Mouse (Mus musculus): ENCODE results near the gene Spcs2. TPM values are rescaled to one million over a fixed set of nuclear protein-coding genes. Genes with fewer than 3 reads are reported as not detected.

Spcs2 gene
- polyA plus RNA-seq, 1 experiment from 2014 or later, result 423 TPM

DNA sequence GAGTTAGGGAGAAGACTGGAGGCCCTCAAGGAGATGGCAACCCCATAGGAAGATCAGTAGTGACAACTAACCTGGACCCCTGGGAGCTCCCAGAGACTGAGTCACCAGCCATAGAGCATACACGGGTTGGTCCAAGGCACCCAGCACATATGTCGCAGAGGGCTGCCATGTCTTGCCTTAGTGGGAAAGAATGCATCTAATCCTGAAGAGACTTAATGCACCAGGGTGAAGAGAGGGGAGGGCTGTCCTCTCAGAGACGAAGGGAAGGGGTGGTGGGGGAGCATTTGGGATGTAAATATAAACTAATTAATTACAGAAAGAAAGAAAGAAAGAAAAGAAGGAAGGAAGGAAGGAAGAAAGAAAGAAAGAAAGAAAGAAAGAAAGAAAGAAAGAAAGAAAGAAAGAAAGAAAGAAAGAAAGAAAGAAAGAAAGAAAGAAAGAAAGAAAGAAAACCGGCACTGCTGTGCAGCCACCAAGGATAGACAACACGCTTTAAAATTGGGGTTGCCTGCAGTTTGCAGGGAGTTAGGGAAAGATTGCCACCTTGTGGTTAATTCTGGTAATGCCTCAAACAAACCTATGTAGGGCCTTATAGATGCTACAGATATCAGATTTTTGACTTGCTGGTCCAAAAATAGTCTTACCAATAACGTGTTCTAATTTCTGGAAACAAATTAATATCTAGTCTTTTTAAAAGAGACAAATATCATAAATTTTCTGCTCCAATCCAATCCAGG is 65.2 kb downstream of the Spcs2 start:
- H3K4me3 ChIP-seq (ENCODE audit: low read length), result no peak overlapping the region
- no peak for ATAC-seq
- no peaks in the 10 kb centered on the region for H3K36me3 ChIP-seq (ENCODE audit: control insufficient read depth, insufficient read depth, low read length)
- 38% methylated on average over 6 of the region's 6 CpGs for WGBS
- H3K9ac ChIP-seq (ENCODE audit: low read depth, low read length), result no peak overlapping the region
- H3K27me3 ChIP-seq (replicated peaks; ENCODE audit: control insufficient read depth, insufficient read depth, low read length), result no peaks in the 10 kb centered on the region
- H3K4me1 ChIP-seq (ENCODE audit: control insufficient read depth, insufficient read depth, low read length), result peaks cover 7% of the 10 kb centered on the region; the same call in 1 of the 2 replicates
- no peaks in the 10 kb centered on the region for H3K9me3 ChIP-seq (ENCODE audit: control insufficient read depth, low read length)
- H3K27ac ChIP-seq (ENCODE audit: low read length), result no peak overlapping the region
- H3K4me2 ChIP-seq (ENCODE audit: low read depth, low read length), result no peak overlapping the region

DNA sequence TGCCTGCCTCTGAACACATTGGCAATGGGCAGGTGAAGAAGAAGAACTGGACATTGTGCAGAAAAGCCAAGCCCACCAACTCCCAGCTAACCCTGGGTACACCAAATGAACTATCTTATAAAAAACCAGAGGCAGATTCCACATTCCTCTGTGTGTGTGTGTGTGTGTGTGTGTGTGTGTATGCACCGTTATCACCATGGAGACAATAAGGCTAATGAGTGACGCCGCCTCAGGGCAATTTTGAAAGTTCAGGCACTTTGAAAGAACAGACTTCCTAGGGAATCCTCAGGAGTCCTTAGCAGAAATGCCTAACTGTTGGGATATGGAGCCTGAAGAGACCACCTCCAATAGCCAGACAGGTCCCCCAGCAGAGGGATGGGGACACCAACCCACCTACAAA is 66.0 kb downstream of the Spcs2 start:
- Histone ChIP-seq H3K4me1 (ENCODE audit: control insufficient read depth, insufficient read depth, low read length) (peaks cover 7% of the 10 kb centered on the region; the same call in 1 of the 2 replicates), H3K4me3 (ENCODE audit: low read length) (no peak overlapping the region), H3K27me3 (replicated peaks; ENCODE audit: control insufficient read depth, insufficient read depth, low read length) (no peaks in the 10 kb centered on the region), H3K27ac (ENCODE audit: low read length) (no peak overlapping the region), H3K36me3 (ENCODE audit: control insufficient read depth, insufficient read depth, low read length) (no peaks in the 10 kb centered on the region), H3K9me3 (ENCODE audit: control insufficient read depth, low read length) (no peaks in the 10 kb centered on the region), H3K9ac (ENCODE audit: low read depth, low read length) (no peak overlapping the region), H3K4me2 (ENCODE audit: low read depth, low read length) (no peak overlapping the region)
- 65% methylated on average over 3 of the region's 3 CpGs for WGBS
- no peak for ATAC-seq

DNA sequence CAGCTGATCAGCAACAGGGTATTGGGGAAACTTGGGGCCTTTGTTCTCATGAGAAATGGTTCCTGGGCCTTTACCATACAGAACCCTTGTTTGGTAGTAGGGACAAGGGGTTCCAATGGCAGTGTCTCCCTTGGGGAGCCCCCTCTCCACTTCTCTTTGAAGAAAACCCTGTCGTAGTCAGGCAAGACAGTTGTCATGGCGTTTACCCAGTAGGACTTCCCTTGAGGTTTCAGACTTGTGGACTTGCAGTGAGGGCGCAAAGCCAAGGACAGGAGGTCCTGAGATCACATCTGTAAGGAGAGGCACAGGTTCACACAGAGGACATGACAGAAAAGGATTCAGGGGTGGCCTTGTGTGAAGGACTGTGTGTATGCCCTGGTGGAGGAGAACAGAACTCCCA is 66.8 kb downstream of the Spcs2 start:
- Histone ChIP-seq H3K9ac (ENCODE audit: low read depth, low read length) (no peak overlapping the region), H3K9me3 (ENCODE audit: control insufficient read depth, low read length) (no peaks in the 10 kb centered on the region), H3K27me3 (replicated peaks; ENCODE audit: control insufficient read depth, insufficient read depth, low read length) (no peaks in the 10 kb centered on the region), H3K36me3 (ENCODE audit: control insufficient read depth, insufficient read depth, low read length) (no peaks in the 10 kb centered on the region), H3K4me3 (ENCODE audit: low read length) (no peak overlapping the region), H3K27ac (ENCODE audit: low read length) (no peak overlapping the region), H3K4me1 (ENCODE audit: control insufficient read depth, insufficient read depth, low read length) (peaks cover 7% of the 10 kb centered on the region; the same call in 1 of the 2 replicates), H3K4me2 (ENCODE audit: low read depth, low read length) (no peak overlapping the region)
- 82% methylated on average over 3 of the region's 3 CpGs for WGBS
- no peak for ATAC-seq

- no peak overlapping the region for H3K27ac ChIP-seq (ENCODE audit: low read length)
- H3K9ac ChIP-seq (ENCODE audit: low read depth, low read length), result no peak overlapping the region
- H3K9me3 ChIP-seq (ENCODE audit: control insufficient read depth, low read length), result no peaks in the 10 kb centered on the region
- no peak overlapping the region for H3K4me3 ChIP-seq (ENCODE audit: low read length)
- 15% methylated on average over 17 of the region's 17 CpGs for WGBS
- no peak for ATAC-seq
- H3K27me3 ChIP-seq (replicated peaks; ENCODE audit: control insufficient read depth, insufficient read depth, low read length), result no peaks in the 10 kb centered on the region
- peak overlapping the region; percentile 14; the same call in 1 of the 2 replicates for H3K4me2 ChIP-seq (ENCODE audit: low read depth, low read length)
- no peaks in the 10 kb centered on the region for H3K36me3 ChIP-seq (ENCODE audit: control insufficient read depth, insufficient read depth, low read length)
- peaks cover 7% of the 10 kb centered on the region; the same call in 1 of the 2 replicates for H3K4me1 ChIP-seq (ENCODE audit: control insufficient read depth, insufficient read depth, low read length)
Observed at GRCm38 (mm10) chr7:99795192-99795981, 67.9 kb downstream of the Spcs2 start.

DNA sequence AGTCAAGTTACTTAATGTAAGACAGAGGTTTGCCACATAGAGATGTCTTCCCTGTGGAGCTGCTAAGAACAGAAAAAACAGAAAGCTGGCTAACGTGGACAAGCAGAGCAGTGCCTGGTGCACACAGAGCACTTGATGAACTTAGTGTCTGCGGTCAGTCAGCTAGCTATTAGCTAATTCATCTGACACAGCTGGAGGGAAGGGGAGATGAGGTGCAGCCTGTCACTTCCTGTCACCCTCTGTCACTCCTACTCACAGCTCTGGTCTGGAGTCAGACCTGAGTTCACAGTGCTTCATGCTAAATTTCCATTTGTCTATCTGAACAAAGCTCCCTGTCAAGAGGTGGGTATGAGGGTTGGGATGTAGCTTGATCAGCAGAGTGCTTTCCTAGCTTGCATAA is 69.2 kb downstream of the Spcs2 start:
- ATAC-seq, result no peak
- Histone ChIP-seq H3K36me3 (ENCODE audit: control insufficient read depth, insufficient read depth, low read length) (no peaks in the 10 kb centered on the region), H3K4me2 (ENCODE audit: low read depth, low read length) (no peak overlapping the region), H3K27me3 (replicated peaks; ENCODE audit: control insufficient read depth, insufficient read depth, low read length) (no peaks in the 10 kb centered on the region), H3K9me3 (ENCODE audit: control insufficient read depth, low read length) (no peaks in the 10 kb centered on the region), H3K27ac (ENCODE audit: low read length) (no peak overlapping the region), H3K9ac (ENCODE audit: low read depth, low read length) (no peak overlapping the region), H3K4me3 (ENCODE audit: low read length) (no peak overlapping the region), H3K4me1 (ENCODE audit: control insufficient read depth, insufficient read depth, low read length) (peaks cover 7% of the 10 kb centered on the region; the same call in 1 of the 2 replicates)
- 47% methylated on average over 2 of the region's 2 CpGs for WGBS

DNA sequence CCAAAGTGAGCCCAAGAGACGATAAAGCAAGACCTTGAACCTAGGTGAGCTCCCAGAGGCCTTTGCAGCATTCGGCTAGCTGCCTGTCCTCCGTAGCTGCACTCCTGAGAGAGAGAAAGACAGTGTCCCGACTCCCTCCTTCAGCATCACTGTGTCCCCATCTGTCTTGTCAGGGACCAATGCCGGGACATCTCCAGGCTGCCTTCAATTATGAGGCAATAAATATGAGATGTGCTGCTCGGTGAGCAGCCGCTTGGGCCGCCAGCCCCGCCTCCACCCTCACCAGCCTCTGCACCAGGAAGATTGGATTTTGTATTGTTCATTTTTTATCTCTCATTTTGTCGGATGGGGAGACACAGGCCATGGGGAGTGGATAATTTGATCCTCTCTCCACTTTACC is 72.4 kb downstream of the Spcs2 start:
- no peaks in the 10 kb centered on the region for H3K27me3 ChIP-seq (replicated peaks; ENCODE audit: control insufficient read depth, insufficient read depth, low read length)
- no peak overlapping the region for H3K4me3 ChIP-seq (ENCODE audit: low read length)
- no peaks in the 10 kb centered on the region for H3K36me3 ChIP-seq (ENCODE audit: control insufficient read depth, insufficient read depth, low read length)
- H3K9me3 ChIP-seq (ENCODE audit: control insufficient read depth, low read length), result no peaks in the 10 kb centered on the region
- H3K27ac ChIP-seq (ENCODE audit: low read length), result no peak overlapping the region
- H3K4me2 ChIP-seq (ENCODE audit: low read depth, low read length), result no peak overlapping the region
- peaks cover 6% of the 10 kb centered on the region; the same call in 1 of the 2 replicates for H3K4me1 ChIP-seq (ENCODE audit: control insufficient read depth, insufficient read depth, low read length)
- 70% methylated on average over 10 of the region's 10 CpGs for WGBS
- H3K9ac ChIP-seq (ENCODE audit: low read depth, low read length), result no peak overlapping the region
- no peak for ATAC-seq

GRCm38 (mm10) chr7:99788563-99788962 is 74.7 kb downstream of the Spcs2 start:
- Histone ChIP-seq H3K27me3 (replicated peaks; ENCODE audit: control insufficient read depth, insufficient read depth, low read length) (no peaks in the 10 kb centered on the region), H3K36me3 (ENCODE audit: control insufficient read depth, insufficient read depth, low read length) (no peaks in the 10 kb centered on the region), H3K4me3 (ENCODE audit: low read length) (no peak overlapping the region), H3K4me2 (ENCODE audit: low read depth, low read length) (no peak overlapping the region), H3K9ac (ENCODE audit: low read depth, low read length) (no peak overlapping the region), H3K27ac (ENCODE audit: low read length) (no peak overlapping the region), H3K9me3 (ENCODE audit: control insufficient read depth, low read length) (no peaks in the 10 kb centered on the region), H3K4me1 (ENCODE audit: control insufficient read depth, insufficient read depth, low read length) (no peaks in the 10 kb centered on the region)
- ATAC-seq, result peak; percentile 42; the same call in 1 of the 2 replicates
- 37% methylated on average over 5 of the region's 5 CpGs for WGBS

DNA sequence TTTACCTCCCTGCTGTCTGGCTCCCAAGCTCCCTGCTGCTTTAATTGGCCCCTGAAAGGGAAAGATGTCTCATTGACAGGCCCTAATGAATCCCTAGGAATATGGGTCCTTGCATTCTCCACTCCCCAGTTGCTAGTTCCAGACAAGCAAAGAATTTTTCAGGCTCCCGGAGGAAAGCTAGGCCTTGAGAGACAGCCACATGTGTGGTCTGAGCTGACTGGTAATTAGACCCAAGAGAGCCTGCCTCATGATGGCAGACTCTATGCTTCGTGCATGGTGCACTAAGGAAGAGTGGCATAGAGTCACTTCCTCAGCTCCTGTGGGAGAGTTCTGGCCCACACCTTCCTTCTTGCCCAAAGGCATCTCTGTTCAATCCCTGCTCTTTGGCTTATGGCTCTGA is 75.3 kb downstream of the Spcs2 start:
- Histone ChIP-seq H3K27me3 (replicated peaks; ENCODE audit: control insufficient read depth, insufficient read depth, low read length) (no peaks in the 10 kb centered on the region), H3K4me3 (ENCODE audit: low read length) (no peak overlapping the region), H3K4me2 (ENCODE audit: low read depth, low read length) (no peak overlapping the region), H3K9me3 (ENCODE audit: control insufficient read depth, low read length) (no peaks in the 10 kb centered on the region), H3K36me3 (ENCODE audit: control insufficient read depth, insufficient read depth, low read length) (no peaks in the 10 kb centered on the region), H3K9ac (ENCODE audit: low read depth, low read length) (no peak overlapping the region; the same call in 1 of the 2 replicates), H3K4me1 (ENCODE audit: control insufficient read depth, insufficient read depth, low read length) (no peaks in the 10 kb centered on the region), H3K27ac (ENCODE audit: low read length) (no peak overlapping the region)
- ATAC-seq, result no peak
- 42% methylated on average over 2 of the region's 2 CpGs for WGBS

Measured in intestine, embryonic 16.5 days (tissue).